19 mouse cellular contexts compared by ENCODE assay signal in the genomic region with DNA sequence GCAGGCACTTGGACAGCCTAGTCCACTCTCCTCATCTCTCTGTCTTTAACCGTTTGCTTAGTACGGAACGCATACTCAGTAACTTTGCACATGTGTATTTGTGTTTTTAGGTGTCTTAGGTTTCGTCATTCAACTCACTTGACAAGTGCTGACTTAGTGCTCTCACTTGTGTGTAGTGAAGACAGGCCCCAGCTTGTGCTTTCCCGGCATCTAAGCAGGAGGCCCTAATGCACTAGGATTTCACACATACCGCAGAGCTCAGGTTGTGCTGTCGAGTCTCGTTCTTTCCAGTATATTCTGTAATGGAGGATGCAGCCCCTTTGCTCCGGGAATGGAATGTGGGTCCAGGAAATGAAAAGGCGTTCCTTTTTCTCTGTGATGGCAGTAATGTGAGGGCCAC.
"Had no signal": no experiment of that assay in that cellular context is flagged by ENCODE, and none has a peak within 500 bp of the region (broad histone marks: within the 10 kb centered on the region; RNA-seq: fewer than 3 reads in every experiment).

No protein-coding gene starts in this region.

- H3K4me3 ChIP-seq: layer of hippocampus, adult 2 months; midbrain, embryonic 15.5 days; neural tube, embryonic 12.5 days; neural tube, embryonic 15.5 days had no signal

- H3K27ac ChIP-seq: kidney, postnatal 0 days; layer of hippocampus, adult 2 months; liver, embryonic 14.5 days; midbrain, embryonic 15.5 days; neural tube, embryonic 12.5 days; neural tube, embryonic 15.5 days had no signal

- H3K4me1 ChIP-seq: midbrain, embryonic 15.5 days; neural tube, embryonic 12.5 days; neural tube, embryonic 15.5 days had no signal

- H3K9me3 ChIP-seq: midbrain, embryonic 15.5 days; neural tube, embryonic 12.5 days; neural tube, embryonic 15.5 days had no signal

- H3K36me3 ChIP-seq: midbrain, embryonic 15.5 days; neural tube, embryonic 12.5 days; neural tube, embryonic 15.5 days had no signal

- ATAC-seq: intestine, postnatal 0 days; liver, postnatal 0 days; midbrain, embryonic 15.5 days had no signal

- H3K27me3 ChIP-seq: midbrain, embryonic 15.5 days; neural tube, embryonic 12.5 days; neural tube, embryonic 15.5 days had no signal

- DNase-seq: kidney, adult 2 months; kidney, postnatal 25 days; layer of hippocampus, adult 9-11 months; liver, postnatal 0 days; lung, postnatal 14 days; lung, postnatal 4 days; right cerebral cortex, adult 18-20 months; right cerebral cortex, postnatal 25 days; spleen, adult 18-20 months; thymus, postnatal 4 days had no signal

- H3K4me2 ChIP-seq: liver, embryonic 11.5 days; midbrain, embryonic 11.5 days; midbrain, embryonic 15.5 days; neural tube, embryonic 12.5 days; neural tube, embryonic 15.5 days had no signal

- H3K9ac ChIP-seq: liver, embryonic 14.5 days; liver, postnatal 0 days; midbrain, embryonic 15.5 days; neural tube, embryonic 12.5 days; neural tube, embryonic 15.5 days had no signal
